Mouse (Mus musculus): ENCODE results near the gene Nfkb2. TPM values are rescaled to one million over a fixed set of nuclear protein-coding genes. Genes with fewer than 3 reads are reported as not detected.

Nfkb2 gene
- polyA plus RNA-seq, 1 experiment: 4.2 TPM

DNA sequence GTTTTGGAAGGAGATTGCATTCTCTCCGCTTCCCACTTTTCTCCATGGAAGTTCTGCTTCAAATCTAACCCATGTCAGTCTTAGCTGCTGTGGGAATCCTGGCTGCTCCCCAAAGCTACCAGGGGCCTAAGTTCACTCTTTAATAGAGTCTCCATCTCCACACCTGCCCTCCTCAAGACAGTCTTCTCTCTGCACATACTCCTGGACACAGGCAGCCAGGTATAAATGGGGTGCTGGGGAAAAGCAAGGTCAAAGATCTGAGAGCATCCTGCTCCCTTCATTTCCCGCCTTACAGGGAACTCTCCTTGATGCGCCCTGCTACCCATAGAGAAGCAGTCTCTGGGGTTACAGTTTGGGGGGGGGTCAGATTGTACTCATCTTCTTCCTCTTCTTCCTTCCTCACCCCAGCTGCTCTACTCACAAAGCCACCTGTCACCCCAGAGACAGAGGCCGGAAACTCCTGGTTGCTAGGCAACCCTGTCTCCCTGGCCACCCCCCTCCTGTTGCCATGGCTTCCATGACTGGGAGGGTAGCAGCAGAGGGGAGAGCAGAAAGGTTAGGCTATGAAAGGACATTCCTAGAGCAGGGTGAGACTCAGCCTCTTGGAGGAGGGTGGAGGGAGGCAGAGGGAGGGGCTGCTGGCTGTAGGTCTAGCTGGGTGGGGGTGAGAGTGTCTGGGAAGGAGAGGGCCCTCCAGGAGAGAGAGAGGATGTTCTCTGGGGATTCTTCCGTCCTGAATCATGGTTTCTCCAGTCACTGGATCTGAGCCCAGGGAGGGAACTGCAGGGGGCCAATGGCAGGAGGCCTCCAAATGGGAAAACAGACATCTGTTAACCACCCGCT lies 17.2 kb downstream of the Nfkb2 start:
- DNase-seq: peak; percentile 87 to 90
- H3K4me1 ChIP-seq (ENCODE audit: control insufficient read depth, insufficient read depth, low read length): peaks cover 61% of the 10 kb centered on the region
- no peaks in the 10 kb centered on the region for H3K27me3 ChIP-seq (ENCODE audit: control insufficient read depth, insufficient read depth, low read length)
- 17% methylated on average over 6 of the region's 6 CpGs for WGBS
- H3K4me3 ChIP-seq (replicated peaks; ENCODE audit: insufficient read depth, low read depth, low read length): no peak overlapping the region
- TF ChIP-seq POLR2A (IDR thresholded peaks at IDR 0.05; ENCODE audit: borderline replicate concordance, insufficient read depth, low read length) (peak; percentile 15; the same call in 1 of the 2 replicates), CTCF (IDR thresholded peaks at IDR 0.05; ENCODE audit: borderline replicate concordance, insufficient read depth, low read depth, low read length) (no peak)
- peak overlapping the region; percentile 73 for H3K27ac ChIP-seq (ENCODE audit: insufficient read depth, low read length)

GRCm38 (mm10) chr19:46322144-46322995 lies 18.2 kb downstream of the Nfkb2 start:
- Histone ChIP-seq H3K4me3 (replicated peaks; ENCODE audit: insufficient read depth, low read depth, low read length) (no peak overlapping the region), H3K4me1 (ENCODE audit: control insufficient read depth, insufficient read depth, low read length) (peaks cover 55% of the 10 kb centered on the region), H3K27ac (ENCODE audit: insufficient read depth, low read length) (peak overlapping the region; percentile 86), H3K27me3 (ENCODE audit: control insufficient read depth, insufficient read depth, low read length) (no peaks in the 10 kb centered on the region)
- peak; percentile 48 to 62 for DNase-seq
- 18% methylated on average over 11 of the region's 11 CpGs for WGBS
- TF ChIP-seq CTCF (IDR thresholded peaks at IDR 0.05; ENCODE audit: borderline replicate concordance, insufficient read depth, low read depth, low read length) (no peak), POLR2A (IDR thresholded peaks at IDR 0.05; ENCODE audit: borderline replicate concordance, insufficient read depth, low read length) (no peak)

DNA sequence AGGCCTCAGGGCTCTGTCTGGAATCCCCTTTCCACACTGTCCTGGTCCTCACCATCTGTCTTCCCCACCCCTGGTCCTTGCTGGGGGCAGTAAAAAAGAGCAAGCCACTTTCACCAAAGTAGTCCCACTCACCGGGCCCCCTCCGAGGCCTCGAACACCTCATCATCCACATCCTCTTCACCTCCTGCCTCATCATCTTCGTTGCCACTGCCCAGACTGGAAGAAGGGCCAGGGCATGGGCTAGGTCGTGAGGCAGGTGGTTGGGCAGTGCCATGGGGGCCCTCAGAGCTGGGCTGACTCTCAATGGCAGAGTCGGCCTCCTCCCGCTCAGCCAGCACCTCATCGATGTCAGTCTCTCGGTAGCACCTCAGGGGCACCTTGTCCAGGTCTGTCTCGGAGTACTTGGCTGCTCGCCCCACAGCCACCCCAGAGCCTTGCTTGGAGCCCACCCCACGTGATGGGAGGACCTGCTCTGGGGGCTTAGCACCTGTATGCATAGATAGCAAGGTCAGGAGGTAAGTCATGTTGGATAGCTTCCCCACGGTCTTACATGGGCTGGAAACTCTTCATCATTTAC lies 19.0 kb downstream of the Nfkb2 start:
- Histone ChIP-seq H3K4me3 (replicated peaks; ENCODE audit: insufficient read depth, low read depth, low read length) (no peak overlapping the region), H3K4me1 (ENCODE audit: control insufficient read depth, insufficient read depth, low read length) (peaks cover 55% of the 10 kb centered on the region), H3K27ac (ENCODE audit: insufficient read depth, low read length) (peak overlapping the region; percentile 54), H3K27me3 (ENCODE audit: control insufficient read depth, insufficient read depth, low read length) (no peaks in the 10 kb centered on the region)
- WGBS: 52% methylated on average over 13 of the region's 13 CpGs
- no peak for TF ChIP-seq POLR2A (IDR thresholded peaks at IDR 0.05; ENCODE audit: borderline replicate concordance, insufficient read depth, low read length)
- TF ChIP-seq CTCF (IDR thresholded peaks at IDR 0.05; ENCODE audit: borderline replicate concordance, insufficient read depth, low read depth, low read length): no peak
- DNase-seq: peak; percentile 38 to 41

GRCm38 (mm10) chr19:46323716-46324115 lies 19.6 kb downstream of the Nfkb2 start:
- TF ChIP-seq CTCF (IDR thresholded peaks at IDR 0.05; ENCODE audit: borderline replicate concordance, insufficient read depth, low read depth, low read length) (no peak), POLR2A (IDR thresholded peaks at IDR 0.05; ENCODE audit: borderline replicate concordance, insufficient read depth, low read length) (no peak)
- peak; percentile 23 to 27 for DNase-seq
- H3K27me3 ChIP-seq (ENCODE audit: control insufficient read depth, insufficient read depth, low read length): no peaks in the 10 kb centered on the region
- WGBS: 29% methylated on average over 5 of the region's 5 CpGs
- H3K4me3 ChIP-seq (replicated peaks; ENCODE audit: insufficient read depth, low read depth, low read length): no peak overlapping the region
- H3K4me1 ChIP-seq (ENCODE audit: control insufficient read depth, insufficient read depth, low read length): peaks cover 49% of the 10 kb centered on the region
- no peak overlapping the region for H3K27ac ChIP-seq (ENCODE audit: insufficient read depth, low read length)

DNA sequence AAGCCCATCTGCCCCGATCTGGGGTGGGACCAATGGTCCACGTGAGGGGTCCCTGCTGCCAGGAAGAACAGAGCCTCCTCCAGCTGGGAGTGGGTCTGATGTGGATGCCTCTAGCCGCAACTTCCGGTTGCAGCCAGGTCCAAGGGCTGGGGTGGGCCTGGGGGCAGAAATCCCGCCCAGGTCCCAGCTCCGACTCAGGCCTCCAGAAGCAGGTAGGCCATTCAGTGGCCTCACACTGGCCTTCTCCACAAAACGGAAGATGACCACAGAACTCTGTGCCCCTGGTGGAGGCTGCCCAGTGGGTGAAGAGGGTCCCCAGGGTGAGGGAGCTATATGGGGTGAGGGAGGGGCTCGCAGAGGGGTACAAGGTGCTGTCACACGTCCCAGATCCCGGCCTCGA lies 20.2 kb downstream of the Nfkb2 start:
- DNase-seq: peak; percentile 30 to 32
- Histone ChIP-seq H3K27me3 (ENCODE audit: control insufficient read depth, insufficient read depth, low read length) (no peaks in the 10 kb centered on the region), H3K4me3 (replicated peaks; ENCODE audit: insufficient read depth, low read depth, low read length) (no peak overlapping the region), H3K4me1 (ENCODE audit: control insufficient read depth, insufficient read depth, low read length) (peaks cover 45% of the 10 kb centered on the region), H3K27ac (ENCODE audit: insufficient read depth, low read length) (no peak overlapping the region)
- TF ChIP-seq CTCF (IDR thresholded peaks at IDR 0.05; ENCODE audit: borderline replicate concordance, insufficient read depth, low read depth, low read length) (no peak), POLR2A (IDR thresholded peaks at IDR 0.05; ENCODE audit: borderline replicate concordance, insufficient read depth, low read length) (no peak)
- 68% methylated on average over 11 of the region's 11 CpGs for WGBS

- peaks cover 39% of the 10 kb centered on the region for H3K4me1 ChIP-seq (ENCODE audit: control insufficient read depth, insufficient read depth, low read length)
- no peaks in the 10 kb centered on the region for H3K27me3 ChIP-seq (ENCODE audit: control insufficient read depth, insufficient read depth, low read length)
- H3K4me3 ChIP-seq (replicated peaks; ENCODE audit: insufficient read depth, low read depth, low read length): peak overlapping the region; percentile 12
- DNase-seq: peak; percentile 24 to 31
- H3K27ac ChIP-seq (ENCODE audit: insufficient read depth, low read length): no peak overlapping the region
- TF ChIP-seq POLR2A (IDR thresholded peaks at IDR 0.05; ENCODE audit: borderline replicate concordance, insufficient read depth, low read length): no peak
- TF ChIP-seq CTCF (IDR thresholded peaks at IDR 0.05; ENCODE audit: borderline replicate concordance, insufficient read depth, low read depth, low read length): no peak
- WGBS: 65% methylated on average over 5 of the region's 5 CpGs
These were observed 20.8 kb downstream of the Nfkb2 start for GRCm38 (mm10) chr19:46324918-46325317.

DNA sequence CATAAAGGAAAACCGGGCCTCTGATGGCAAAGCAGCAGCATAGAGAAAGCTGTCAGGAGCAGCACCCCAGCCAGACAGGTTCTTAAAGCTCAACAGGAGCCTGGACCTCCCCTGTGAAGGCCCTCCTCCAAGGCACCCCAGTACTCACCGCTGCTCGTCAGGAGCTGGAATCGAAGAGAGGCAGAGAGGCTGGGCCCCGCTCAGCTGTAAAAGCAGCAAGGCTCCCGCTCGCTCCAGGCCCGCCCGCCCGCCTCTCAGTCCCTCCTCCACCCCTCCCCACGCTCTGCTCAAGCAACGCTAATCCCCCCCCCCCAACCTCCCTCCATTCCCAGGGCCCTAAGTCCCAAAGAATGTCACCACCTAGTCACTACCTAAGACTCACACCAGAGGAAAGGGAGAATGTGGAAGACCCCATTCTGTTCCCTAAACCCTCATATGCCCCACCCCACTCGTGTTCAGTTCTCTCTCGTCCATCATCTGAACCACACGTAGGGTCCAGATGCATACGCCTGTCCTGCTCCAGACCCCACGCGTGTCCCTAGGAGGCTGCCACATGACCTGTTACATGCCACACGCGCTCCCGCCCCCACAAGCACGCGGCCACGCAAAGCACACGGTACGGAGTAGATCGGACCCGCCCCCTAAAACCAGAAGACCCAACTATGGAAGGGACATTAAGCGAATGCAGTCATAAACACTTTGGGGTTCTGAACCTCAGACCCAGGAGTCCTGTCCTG lies 22.1 kb downstream of the Nfkb2 start:
- no peak for TF ChIP-seq POLR2A (IDR thresholded peaks at IDR 0.05; ENCODE audit: borderline replicate concordance, insufficient read depth, low read length)
- no peak for TF ChIP-seq CTCF (IDR thresholded peaks at IDR 0.05; ENCODE audit: borderline replicate concordance, insufficient read depth, low read depth, low read length)
- DNase-seq: peak; percentile 68 to 69
- no peaks in the 10 kb centered on the region for H3K27me3 ChIP-seq (ENCODE audit: control insufficient read depth, insufficient read depth, low read length)
- WGBS: 1% methylated on average over 29 of the region's 29 CpGs
- H3K4me3 ChIP-seq (replicated peaks; ENCODE audit: insufficient read depth, low read depth, low read length): peak overlapping the region; percentile 76
- H3K27ac ChIP-seq (ENCODE audit: insufficient read depth, low read length): peak overlapping the region; percentile 84
- H3K4me1 ChIP-seq (ENCODE audit: control insufficient read depth, insufficient read depth, low read length): peaks cover 30% of the 10 kb centered on the region
